Mouse (Mus musculus) urinary bladder, postnatal 4 days (tissue): ENCODE measurements around the gene Coq8a.

Experiments
- DNase-seq, 2 experiments: peaks; one replicate each; pipeline ENCODE4 v3.0.0; 2021 to 2022; ENCODE audit warnings: low spot score in 2 of 2

The Coq8a gene

DNA sequence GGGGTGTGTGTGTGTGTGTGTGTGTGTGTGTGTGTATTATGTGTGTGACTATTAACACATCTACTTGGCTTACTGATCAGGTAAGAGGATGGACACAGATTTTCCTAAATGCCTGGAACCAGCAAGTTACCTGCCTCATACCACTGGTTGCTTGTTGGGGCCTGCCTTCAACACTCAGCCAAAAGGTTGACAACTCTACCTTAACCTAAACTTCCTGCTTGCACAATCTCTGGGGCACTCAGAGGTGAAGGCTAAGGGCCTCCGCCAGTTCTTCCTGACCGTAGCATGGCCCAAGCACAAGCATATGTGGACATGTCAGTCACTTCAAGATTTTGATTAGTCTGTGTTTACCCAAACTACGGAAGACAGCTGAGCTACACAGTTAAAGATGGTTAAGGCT is 1.4 kb downstream of the Coq8a start:
- DNase-seq = no peak

DNA sequence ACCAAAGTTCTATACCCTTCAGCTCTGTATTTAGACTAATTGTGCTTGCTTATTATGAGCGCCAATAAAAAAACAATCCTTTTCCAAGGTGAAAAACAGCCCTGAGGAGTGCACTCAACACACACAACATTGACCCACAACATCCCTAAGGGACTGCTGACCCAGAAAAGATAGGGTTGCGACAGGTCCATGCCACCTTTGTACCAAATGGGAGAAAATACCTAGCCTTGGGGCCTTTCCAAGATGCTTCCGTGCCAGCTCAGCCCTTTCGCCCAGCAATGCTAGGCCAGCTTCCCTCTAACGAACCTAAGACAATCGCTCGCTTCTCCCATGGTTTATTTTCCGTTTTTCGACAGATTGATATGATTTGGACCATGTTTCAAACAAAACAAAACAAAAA is 2.9 kb downstream of the Coq8a start:
- DNase-seq = no peak

DNA sequence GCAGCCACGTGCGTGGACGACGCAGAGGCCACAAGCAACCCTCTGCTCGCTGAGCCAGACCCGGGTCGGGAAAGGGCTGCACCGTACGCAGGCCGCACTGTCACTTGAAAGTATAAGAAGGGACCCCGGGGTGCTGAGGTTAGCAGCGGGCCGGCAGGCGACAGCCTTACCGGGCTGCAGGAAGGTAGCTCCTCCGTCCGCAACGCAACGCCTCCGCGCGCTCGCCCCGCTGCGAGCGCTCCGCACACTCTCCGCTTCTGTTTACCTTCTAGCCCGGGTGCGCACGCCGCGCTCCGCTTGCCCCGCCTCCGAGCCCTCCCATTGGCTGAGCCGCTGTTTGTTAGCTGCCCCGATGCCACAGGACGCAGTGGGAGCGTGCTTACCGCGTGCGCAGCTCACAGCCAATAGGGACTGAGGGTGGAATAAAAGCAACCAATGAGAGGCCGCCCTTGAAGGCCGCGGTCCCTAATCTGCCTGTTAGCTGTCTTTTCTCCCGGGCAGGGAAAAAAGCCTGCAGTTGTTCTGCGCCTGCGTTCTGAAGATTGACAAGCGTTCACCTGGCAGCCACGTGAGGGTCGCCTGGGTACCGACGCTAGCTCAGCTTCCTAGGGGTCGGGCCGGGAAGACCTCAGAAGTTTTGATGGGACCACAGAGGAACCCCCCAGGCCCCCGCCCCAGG is 3.6 kb downstream of the Coq8a start:
- peak; percentile 95 to 97 for DNase-seq

DNA sequence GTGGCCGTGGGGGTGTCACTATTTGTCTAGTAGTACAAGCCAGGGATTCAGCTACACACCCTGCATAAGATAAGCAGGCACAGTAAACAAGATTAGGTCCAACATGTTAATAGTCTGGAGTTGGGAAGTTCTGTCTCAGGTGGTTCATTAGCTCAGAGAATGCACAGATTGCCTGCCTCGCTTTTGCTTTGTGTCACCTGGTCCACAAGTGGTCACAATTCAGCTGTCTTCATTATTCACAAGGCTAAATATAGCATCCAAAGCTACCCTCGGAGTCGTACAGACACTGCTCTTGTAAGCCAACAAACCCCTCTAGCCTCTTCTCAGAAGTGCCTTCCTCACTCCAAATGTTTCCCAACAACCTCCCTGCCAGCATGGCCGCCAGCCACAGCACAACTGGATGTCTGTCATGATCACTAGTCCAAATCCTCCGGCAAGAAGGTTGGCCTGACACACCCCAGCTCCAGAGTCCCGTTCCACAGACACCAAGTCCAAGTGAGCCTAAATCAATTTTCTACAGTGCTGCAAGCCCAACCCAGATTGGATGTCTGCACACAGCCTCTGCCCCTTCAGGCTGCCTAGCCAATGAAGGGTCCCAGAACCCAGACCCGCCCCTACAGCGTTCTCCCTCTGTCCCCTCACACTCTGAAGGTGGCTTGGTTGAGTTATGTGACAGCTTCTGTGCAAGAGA is 4.5 kb downstream of the Coq8a start:
- peak in 1 of 2 experiments; percentile 43 for DNase-seq

DNA sequence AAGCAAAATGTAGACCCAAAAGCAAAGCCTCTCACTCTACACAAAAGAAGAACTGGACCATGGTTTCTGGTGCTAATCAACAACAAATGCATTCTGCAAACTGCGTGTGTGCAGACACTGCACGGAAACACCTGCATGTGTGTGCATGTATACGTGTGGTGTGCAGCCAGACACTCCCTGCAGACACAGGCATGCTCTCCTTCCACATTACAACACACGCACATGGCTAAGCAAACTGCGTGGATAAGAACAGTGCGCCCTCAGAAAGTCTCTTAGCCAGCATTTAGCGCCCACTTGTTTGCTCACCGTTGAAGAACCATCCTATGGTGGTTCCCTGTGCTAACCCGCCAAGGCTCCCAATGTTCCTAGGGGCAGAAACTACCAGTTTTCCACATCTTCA is 5.4 kb downstream of the Coq8a start:
- DNase-seq = no peak

DNA sequence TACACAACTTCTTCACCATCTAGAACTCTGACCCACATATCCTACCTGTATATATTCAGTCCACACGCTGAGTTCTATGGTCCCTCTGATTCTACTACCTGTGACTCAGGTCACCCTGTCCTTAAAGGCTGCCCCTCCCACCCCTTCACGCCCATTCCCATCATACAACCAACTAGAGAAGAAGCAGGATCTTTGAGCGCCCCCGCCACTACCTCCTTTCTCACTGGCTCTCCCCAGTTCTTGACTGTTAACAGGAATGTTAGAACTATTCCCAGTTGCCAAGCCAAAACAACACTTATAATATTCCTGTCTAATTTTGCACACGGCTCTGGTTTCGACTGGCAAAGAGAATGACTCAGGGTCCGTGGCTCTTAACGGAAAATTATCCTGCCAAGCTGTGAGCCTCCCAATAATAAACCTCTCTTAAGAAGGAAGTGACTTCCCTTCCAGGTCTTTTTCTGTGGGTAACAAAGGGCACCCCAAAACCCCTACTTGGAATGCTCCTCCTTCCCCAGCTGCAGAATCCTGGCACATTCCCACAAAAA is 5.9 kb downstream of the Coq8a start:
- DNase-seq = no peak

DNA sequence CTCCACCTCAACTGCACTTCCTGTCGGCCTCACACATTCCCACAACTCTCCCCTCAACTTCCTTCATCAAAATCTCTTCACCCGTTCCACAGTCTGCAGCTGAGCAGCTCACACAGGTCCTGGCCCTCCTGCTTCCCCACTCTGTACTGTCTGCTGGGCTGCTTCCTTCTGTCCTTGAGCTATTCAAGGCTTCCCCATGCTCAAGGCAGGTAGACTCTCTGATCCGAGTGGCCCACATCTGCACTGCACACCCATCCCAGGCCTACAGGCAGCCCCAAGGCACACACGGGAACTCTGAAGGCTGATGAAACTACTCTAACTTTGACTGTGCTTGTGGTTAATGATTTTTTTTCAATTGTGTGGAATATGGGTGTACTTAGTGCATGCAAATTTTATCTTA is 6.5 kb downstream of the Coq8a start:
- no peak for DNase-seq

DNA sequence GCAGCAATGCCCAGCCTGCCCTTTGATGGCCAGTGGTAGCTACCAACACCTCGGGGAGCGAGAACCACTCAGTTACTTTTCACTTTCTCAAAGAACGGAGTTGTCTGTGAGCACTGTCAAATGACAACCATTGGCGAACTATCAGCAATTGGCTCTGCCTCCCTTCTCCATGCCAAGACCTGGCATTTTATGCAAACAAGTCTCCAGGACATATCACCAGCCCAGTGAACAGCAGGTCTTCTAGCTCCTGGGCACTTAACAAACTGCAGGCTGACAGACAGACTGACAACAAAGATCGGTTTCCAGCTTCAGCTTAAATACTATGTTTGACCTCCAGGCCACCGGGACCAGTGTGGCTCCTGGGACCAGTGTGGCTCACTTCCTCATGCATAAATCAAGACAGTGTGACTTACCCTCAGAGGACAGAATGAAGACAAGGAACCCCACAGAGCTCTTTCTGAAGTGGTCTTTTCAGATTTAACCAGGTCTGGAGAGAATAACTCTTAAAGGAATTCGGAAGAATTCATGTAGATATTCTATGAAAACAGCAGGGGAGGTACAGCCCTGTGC is 7.7 kb downstream of the Coq8a start:
- no peak for DNase-seq

DNA sequence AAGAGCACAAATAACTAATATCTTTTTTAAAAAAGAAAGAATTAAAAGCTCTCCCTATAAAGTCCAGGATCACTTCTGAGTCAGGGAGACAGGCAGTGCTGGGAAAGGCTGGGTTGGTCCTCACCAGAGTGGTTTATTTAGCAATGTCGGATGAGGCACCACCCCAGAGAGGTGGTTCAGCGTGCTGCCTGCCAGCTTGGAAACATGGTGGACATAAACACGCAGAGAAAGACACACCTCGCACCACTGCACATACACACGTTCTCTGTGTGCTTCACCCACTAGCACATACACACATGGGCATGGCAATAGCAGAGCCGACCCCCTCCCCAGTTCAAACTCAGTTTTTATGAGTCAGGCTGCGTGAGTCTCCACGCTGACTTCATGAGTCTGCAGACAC is 8.3 kb downstream of the Coq8a start:
- DNase-seq = no peak

DNA sequence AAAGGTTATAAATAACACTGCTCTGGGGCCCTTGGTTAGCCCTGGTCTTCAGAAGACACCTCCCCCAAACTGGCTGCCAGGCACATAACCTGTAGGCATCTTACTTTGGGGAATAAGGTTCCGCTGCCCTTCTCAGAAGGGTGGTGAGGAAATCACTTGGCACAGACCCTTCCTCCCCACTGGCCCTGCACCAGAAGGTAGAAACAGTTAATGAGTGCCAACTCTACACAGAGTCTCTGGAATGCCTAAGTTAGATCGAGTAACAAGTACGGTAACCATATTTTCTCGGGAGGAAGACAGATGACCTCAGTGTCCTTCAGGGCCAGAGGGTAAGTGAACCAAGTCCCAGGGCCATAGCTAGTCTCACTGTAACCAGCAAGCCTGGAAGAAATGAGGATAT is 10.5 kb downstream of the Coq8a start:
- no peak for DNase-seq

DNA sequence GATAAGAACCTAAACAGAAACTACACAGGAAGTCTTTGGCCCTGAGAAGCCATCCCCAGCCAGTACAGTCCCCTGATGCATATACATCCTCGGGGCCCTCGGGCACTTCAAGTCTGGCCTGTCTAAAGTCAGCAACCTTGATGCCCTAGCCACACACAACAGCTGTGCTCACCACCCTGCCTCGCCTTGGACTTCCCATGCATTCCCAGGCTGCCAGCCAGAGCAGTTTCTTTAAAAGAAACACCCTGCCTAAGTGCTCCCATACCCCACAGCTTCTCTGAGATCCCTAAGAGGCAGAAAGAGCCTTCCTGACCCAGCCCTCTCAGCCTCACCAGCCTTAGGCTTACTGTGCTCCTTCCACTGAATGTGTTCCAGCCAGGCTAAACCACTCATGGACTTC is 13.0 kb downstream of the Coq8a start:
- no peak for DNase-seq

DNA sequence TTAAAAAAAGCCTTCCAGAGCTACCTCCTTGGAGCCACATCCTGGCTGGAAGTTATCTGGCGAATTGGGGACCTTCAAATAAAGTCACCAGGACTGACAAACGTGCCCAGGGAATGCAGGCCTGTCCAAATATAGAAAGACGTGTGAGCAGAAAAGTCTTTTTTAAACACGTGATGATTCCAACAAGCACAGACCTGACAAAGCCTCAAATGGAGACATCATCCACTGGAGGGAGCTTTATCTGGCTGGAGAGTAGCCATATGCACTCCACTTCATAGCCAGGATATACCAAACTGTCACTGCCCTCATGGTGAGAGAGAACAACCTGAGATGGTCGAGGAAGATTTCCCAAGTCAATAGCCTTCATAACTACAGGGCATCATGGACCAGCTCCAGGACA is 13.5 kb downstream of the Coq8a start:
- no peak for DNase-seq

DNA sequence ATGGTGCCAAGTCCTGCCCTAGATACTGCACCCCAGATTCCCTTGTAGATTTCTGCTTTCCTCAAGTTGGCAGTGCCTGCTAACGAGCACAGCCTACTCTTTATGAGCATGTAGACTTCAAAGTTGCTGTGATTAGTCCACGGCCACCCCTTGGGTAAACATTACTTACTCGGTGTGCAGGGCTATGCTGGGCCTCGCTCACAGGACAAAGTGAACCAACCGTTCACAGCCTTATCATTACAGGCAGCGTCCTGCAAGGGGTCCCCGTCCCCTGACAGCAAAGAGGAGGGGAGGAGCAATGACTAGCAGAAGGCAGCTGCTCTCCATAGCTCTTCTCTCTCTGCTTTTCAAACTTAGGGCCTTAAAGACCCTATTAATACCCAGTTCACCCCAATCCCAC is 14.6 kb downstream of the Coq8a start:
- no peak for DNase-seq

DNA sequence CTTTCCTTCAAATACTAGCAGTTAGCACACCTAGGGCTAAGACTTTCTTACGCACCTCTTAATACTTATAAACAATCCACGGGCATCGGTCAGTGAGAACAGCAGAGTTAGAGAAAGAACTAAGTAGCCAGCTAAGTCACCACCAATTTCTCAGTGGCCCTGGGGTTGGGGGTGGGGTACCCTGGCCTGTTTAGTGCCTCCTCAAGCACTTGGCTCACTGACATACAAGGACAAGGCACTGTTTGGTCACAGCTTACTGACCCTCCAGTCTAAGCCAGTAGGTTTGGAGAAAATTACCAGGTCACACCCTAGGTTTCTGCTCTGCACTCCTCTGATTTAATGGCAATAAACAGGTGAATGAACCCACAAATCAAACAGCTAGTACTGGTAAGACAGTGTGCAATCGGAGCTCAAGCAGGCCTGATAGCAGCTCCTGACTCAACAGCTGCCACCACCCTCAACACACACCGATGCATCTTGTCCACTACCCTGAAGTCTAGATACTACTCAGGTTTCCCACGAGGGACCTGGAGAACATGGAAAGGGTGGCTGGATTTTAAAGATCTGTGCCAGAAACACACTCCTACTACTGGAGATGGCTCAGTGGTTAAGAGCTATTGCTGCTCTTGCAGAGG is 15.8 kb downstream of the Coq8a start:
- DNase-seq = no peak

DNA sequence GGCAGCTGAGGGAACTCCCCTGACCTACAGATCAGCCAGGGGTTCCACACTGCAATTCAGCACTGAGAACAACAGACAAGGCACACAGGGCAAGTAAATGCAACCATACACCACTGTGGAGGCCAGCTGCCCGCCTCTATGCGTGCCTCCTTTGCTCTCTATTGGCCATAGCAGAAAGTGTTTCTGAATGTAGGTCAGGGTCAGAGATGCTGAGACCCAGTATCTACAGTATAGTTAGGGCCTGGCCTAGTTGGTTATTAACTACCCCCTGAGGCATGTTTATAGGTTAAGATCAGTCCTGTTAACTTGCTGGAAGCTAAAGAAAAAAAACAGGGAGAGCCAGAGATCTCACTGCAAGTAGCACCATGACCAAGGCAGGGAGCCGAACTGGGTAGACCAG is 16.7 kb downstream of the Coq8a start:
- DNase-seq = no peak

DNA sequence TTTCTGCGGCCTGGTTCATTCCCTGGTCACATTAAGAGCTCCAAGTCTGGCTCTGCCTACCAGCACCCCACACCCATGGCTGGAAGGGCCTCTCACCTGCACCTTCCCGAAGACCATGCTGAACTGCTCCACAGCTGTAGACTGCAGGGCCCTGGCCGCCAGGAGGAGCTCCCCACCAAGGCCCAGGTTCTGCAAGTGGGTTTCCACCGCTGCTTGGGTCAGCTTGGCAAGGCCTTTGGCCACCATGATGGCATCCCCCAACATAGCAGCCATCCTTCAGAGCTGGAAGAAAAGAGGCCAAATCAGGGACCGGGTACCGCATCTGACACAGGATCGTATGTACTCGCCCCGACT is 17.5 kb downstream of the Coq8a start:
- no peak for DNase-seq

DNA sequence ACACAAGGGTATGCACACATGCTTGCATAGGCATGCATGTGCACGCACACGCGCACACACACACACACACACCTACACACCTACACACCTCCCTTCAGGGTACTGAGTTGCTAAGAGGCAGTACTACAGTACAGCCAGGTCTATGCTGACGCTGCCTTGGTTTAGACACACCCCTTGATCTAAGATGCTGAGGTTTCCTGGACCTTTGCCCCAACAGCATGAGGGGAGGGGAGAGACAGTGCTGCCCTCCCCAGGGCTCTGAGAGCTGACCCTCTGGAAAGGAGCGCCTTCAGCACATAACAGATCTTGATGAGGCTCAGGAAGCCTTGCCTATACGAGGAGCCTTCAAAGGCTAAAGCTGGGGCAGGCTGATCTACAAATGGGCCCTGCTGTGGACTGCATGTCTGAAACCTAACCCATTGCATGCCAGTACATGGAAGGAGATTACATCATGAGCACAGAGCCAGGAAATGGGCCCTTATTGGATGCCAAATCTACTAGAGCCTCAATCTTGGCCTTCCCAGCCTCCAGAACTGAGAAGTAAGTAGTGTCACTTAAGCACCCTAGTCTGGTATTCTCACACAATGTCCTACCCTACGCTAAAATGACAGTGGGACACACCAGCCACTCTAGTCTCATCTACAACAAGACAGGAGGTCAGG is 18.0 kb downstream of the Coq8a start:
- DNase-seq = no peak

DNA sequence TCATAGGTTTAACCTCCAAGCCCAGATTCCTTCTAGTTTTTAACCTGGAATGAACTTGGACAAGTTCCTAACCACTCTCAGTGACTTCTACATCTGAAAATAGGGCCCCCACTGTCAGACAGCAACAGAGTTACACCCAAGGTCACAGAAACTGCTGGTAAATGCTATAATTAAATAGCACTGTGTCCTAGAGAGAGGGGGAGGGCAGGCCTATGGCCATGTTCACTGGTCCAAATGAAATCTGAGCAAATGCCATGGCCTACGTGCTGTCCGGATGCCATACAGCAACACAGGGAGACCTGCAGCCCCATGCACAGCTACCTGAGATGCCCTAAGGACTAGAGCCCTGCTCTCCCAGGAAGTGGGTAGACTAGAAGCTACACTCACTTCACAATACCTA is 19.6 kb downstream of the Coq8a start:
- no peak for DNase-seq

DNA sequence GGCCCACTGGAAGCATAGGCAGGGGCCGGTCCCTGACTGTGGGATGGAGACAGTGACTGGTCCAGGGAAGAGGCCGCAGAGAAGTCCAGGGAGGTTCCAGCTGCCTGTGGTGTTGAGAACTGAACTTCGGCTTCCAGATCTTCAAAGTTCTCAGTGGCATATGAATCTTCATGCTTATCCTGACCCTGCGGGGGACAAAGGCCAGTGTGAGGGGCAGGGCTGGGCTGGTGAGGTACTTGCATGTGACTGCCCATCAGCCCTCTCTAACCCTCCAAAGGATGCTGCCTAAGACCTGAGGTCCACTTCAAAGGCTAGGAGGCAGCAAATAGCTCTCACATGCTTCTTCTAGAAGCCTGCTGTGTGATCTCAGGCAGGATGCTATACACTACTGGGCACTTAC is 20.3 kb downstream of the Coq8a start:
- DNase-seq = no peak

DNA sequence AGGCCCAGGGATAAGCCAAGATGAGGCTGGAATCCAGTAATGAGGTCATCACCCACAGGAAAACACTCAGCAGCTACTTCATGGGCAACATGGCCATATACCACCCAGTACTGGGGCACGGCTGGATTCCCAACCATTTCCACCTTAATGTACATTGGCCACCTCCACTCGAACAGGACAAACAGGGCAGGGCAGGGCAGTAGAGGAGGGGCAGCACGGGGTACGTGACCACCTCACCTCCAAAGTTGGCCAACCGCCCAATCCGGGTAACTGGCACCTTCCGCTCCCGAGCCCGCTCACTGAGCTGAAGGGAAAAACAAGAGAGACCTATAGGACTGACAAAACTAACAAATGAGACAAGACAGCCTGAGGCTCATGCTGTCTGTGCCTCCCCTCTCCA is 21.1 kb downstream of the Coq8a start:
- no peak for DNase-seq

DNA sequence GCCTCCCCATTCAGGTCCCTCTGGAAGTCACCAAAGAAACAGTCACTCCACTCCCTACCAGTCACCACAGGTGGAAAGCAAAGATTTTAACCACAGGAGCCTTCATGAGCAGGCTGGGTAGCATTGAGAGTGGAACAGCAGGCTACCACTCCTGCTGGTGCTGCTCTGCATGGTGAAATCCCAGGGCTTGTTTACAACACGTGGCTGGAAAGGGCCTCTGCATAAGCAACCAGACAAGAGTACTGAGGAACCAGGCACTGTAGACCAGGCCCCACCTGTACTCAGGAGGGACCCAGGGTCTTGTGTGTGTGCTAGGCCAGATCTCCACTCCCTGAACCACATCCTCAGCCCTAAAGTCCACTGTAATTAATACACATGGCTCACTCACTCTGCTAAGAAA is 22.6 kb downstream of the Coq8a start:
- no peak for DNase-seq

DNA sequence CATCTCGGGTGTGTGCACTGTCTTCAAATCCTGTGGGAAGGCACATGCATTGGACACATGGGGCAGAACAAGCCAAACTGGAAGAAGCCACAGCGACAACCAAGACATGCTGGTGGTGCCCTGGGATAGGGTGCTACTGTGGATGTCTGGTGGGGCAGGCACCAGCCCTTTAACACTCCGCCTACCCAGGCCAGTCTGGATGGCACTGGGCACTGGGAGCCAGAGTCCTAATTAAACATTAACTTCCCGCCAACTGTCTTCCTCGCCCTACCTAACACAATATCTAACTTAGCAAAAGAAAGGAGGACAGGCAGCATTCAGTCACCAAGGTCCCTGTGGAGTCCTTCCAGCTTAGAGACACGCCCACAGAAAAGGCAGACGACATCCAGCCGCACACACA is 23.8 kb downstream of the Coq8a start:
- no peak for DNase-seq
